In genomic region chr3:142318147-142318546, GRCm38 (mm10) we compare ENCODE assay signal across 7 mouse cellular contexts.
DNase-seq lines count a peak whose midpoint lies in the region; ATAC-seq and TF ChIP-seq lines count a peak whose summit lies in the region.

No protein-coding gene starts in this region.

- peak overlapping the region; percentile 7; the same call in 1 of the 2 replicates for H3K27ac ChIP-seq in hindbrain, postnatal 0 days
- peak overlapping the region; percentile 53; the same call in 1 of the 2 replicates for H3K27ac ChIP-seq in midbrain, embryonic 15.5 days

- H3K9me3 ChIP-seq in hindbrain, postnatal 0 days (ENCODE audit: low read length), result no peaks in the 10 kb centered on the region
- H3K9me3 ChIP-seq in midbrain, embryonic 15.5 days, result no peaks in the 10 kb centered on the region

- TF ChIP-seq CTCF in hindbrain, postnatal 0 days (IDR thresholded peaks at IDR 0.05; ENCODE audit: low read depth), result no peak

- peak; percentile 95 for ATAC-seq in hindbrain, postnatal 0 days
- ATAC-seq in midbrain, embryonic 15.5 days (replicated peaks), result peak; percentile 86

- peak; percentile 58 to 59 for DNase-seq in adrenal gland, postnatal 36 days
- peak; percentile 68 for DNase-seq in embryo, embryonic 11 days
- DNase-seq in gastrocnemius, postnatal 25 days, result peak; percentile 55
- peak; percentile 75 for DNase-seq in hindbrain, postnatal 0 days (ENCODE audit: low spot score)
- DNase-seq in left cerebral cortex, adult 8-10 months (ENCODE audit: low spot score in 2 of 2), result peak; percentile 18 to 67
- no peak for DNase-seq in natural killer cell, adult 2 months (ENCODE audit: low spot score in 2 of 2)

- H3K36me3 ChIP-seq in hindbrain, postnatal 0 days (ENCODE audit: insufficient read depth, low read length), result no peaks in the 10 kb centered on the region
- H3K36me3 ChIP-seq in midbrain, embryonic 15.5 days (replicated peaks), result no peaks in the 10 kb centered on the region

- 9% methylated on average over 2 of the region's 2 CpGs for WGBS in hindbrain, postnatal 0 days
- 4% methylated on average over 2 of the region's 2 CpGs for WGBS in midbrain, embryonic 15.5 days

- H3K4me3 ChIP-seq in hindbrain, postnatal 0 days (ENCODE audit: low read length), result no peak overlapping the region
- no peak overlapping the region for H3K4me3 ChIP-seq in midbrain, embryonic 15.5 days

- H3K4me1 ChIP-seq in hindbrain, postnatal 0 days (ENCODE audit: insufficient read depth, low read length), result no peaks in the 10 kb centered on the region
- H3K4me1 ChIP-seq in midbrain, embryonic 15.5 days, result no peaks in the 10 kb centered on the region

- H3K4me2 ChIP-seq in hindbrain, postnatal 0 days (ENCODE audit: low read depth, low read length), result no peak overlapping the region
- H3K4me2 ChIP-seq in midbrain, embryonic 15.5 days, result no peak overlapping the region

- no peak overlapping the region for H3K9ac ChIP-seq in hindbrain, postnatal 0 days (replicated peaks; ENCODE audit: low read length)
- H3K9ac ChIP-seq in midbrain, embryonic 15.5 days, result no peak overlapping the region

- no peaks in the 10 kb centered on the region for H3K27me3 ChIP-seq in hindbrain, postnatal 0 days (ENCODE audit: insufficient read depth, low read length)
- no peaks in the 10 kb centered on the region for H3K27me3 ChIP-seq in midbrain, embryonic 15.5 days (replicated peaks)

Comparison
In these comparisons a context has a peak if more than half of its experiments do, and no peak if none do; other contexts are left out.
1. DNase-seq: peak in adrenal gland, postnatal 36 days (2 of 2), embryo, embryonic 11 days (single experiment), gastrocnemius, postnatal 25 days (single experiment), hindbrain, postnatal 0 days (single experiment) and left cerebral cortex, adult 8-10 months (2 of 2); none in natural killer cell, adult 2 months (0 of 2).